Mouse (Mus musculus) heart, postnatal 0 days (tissue): ENCODE data around the gene Nup210l.

Experiments
- CTCF ChIP-seq: IDR thresholded peaks from 2 replicates; pipeline ENCODE4 v1.5.1; 2016; ENCODE audit warnings: antibody characterized with exemption, control low read depth, low read depth
- EP300 ChIP-seq: IDR thresholded peaks from 2 replicates; pipeline ENCODE4 v1.6.1; 2016; ENCODE audit warnings: antibody characterized with exemption, low read depth

DNA sequence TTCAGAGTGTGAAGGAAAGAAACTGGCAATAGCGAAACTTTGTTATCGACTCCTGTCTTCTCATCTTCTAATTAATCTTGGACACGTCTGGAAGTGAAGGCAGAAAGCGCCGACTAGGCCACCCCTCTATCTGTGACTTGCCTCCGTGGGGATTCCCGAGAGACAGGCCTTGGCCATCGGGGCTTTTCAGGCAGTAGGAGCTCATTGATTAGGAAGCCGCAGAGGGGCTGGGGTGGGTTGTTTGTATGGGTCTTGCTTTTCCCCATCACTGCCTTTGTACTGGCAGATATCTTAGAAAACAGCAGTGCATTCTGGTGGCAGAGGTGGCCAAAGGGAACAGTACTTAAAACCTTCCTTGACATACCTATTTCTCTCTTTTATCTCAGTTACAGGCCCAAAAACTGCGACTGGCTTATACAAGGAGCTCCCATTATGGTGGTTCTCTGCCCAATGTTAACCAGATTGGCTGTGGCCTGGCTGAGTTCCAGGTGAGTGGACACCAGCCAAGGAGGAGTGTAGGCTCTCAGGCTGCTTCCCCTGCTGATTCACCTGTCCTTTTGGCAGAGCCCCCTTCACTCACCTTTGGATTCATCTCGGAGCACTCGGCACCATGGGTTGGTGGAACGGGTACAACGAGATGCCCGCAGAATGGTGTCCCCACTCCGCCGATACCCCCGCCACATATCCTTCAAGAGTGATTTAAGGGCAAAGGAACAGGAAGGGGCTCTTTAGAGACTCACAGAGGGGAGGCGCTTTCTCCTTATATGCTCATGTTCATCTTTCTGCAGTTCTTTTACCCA lies 153.0 kb downstream of the Nup210l start:
- no peak for TF ChIP-seq CTCF
- no peak for TF ChIP-seq EP300
